Mouse (Mus musculus) neural tube, embryonic 11.5 days (tissue): Measurements from ENCODE around the gene Pi4k2a. TPM values are rescaled to one million over a fixed set of nuclear protein-coding genes. Genes with fewer than 3 reads are reported as not detected.

Source experiments
- ATAC-seq: fragments of 200-750 bp; cut with Nextera tagmentation; 2 replicates; pipeline ENCODE4 v1.8.0; 2017; ENCODE audit warnings: moderate number of reproducible peaks, mild to moderate bottlenecking, moderate TSS enrichment, moderate library complexity; ENCODE audit not compliant: insufficient read depth, low FRiP score, low TSS enrichment
- DNase-seq: peaks from one replicate; pipeline ENCODE4 v3.0.0-alpha.2; 2015; ENCODE audit warnings: low spot score
- H3K27ac ChIP-seq: fragments of 300-500 bp; sonication (generic); 2 replicates; pipeline ENCODE4 v1.5.1; 2014; ENCODE audit warnings: low read depth, mild to moderate bottlenecking, low read length
- H3K27me3 ChIP-seq: fragments of 300-500 bp; sonication (generic); 2 replicates; pipeline ENCODE4 v1.6.1; 2014; ENCODE audit warnings: mild to moderate bottlenecking, low read length, mixed read lengths; ENCODE audit not compliant: control insufficient read depth, insufficient read depth
- H3K36me3 ChIP-seq: fragments of 300-500 bp; sonication (generic); 2 replicates; pipeline ENCODE4 v1.6.1; 2014; ENCODE audit warnings: mild to moderate bottlenecking, low read length, moderate library complexity, mixed read lengths; ENCODE audit not compliant: control insufficient read depth, insufficient read depth
- H3K4me1 ChIP-seq: fragments of 300-500 bp; sonication (generic); 2 replicates; pipeline ENCODE4 v1.6.1; 2014; ENCODE audit warnings: low read length, mixed read lengths; ENCODE audit not compliant: control insufficient read depth, insufficient read depth
- H3K4me2 ChIP-seq: fragments of 300-500 bp; sonication (generic); 2 replicates; pipeline ENCODE4 v1.6.1; 2014; ENCODE audit warnings: low read depth, mild to moderate bottlenecking, moderate library complexity
- H3K4me3 ChIP-seq: fragments of 300-500 bp; sonication (generic); 2 replicates; pipeline ENCODE4 v1.5.1; 2014; ENCODE audit warnings: low read depth, low read length
- H3K9ac ChIP-seq: fragments of 300-500 bp; sonication (generic); 2 replicates; pipeline ENCODE4 v1.6.1; 2014; ENCODE audit warnings: mild to moderate bottlenecking, low read length
- H3K9me3 ChIP-seq: fragments of 300-500 bp; sonication (generic); 2 replicates; pipeline ENCODE4 v1.6.1; 2016; ENCODE audit warnings: low read length; ENCODE audit not compliant: control insufficient read depth
- WGBS: fragments of 180-500 bp; shearing (Covaris S2); extraction: QIAGEN DNeasy Blood & Tissue Kit; methylation state at CpG from one replicate; pipeline ENCODE4 v1.1.7; 2014; 5-methylcytosine and 5-hydroxymethylcytosine counted together
- polyA plus RNA-seq: library from polyadenylated mRNA; unstranded; fragments of >200 nt; fragmentation: Nextera tagmentation; extraction: Ambion mirVana; gene quantifications from 2 replicates; pipeline ENCODE4 v1.2.1, GENCODE M21; 2014

Pi4k2a gene
- polyA plus RNA-seq, 1 experiment from 2014 or later: 29.6 TPM

DNA sequence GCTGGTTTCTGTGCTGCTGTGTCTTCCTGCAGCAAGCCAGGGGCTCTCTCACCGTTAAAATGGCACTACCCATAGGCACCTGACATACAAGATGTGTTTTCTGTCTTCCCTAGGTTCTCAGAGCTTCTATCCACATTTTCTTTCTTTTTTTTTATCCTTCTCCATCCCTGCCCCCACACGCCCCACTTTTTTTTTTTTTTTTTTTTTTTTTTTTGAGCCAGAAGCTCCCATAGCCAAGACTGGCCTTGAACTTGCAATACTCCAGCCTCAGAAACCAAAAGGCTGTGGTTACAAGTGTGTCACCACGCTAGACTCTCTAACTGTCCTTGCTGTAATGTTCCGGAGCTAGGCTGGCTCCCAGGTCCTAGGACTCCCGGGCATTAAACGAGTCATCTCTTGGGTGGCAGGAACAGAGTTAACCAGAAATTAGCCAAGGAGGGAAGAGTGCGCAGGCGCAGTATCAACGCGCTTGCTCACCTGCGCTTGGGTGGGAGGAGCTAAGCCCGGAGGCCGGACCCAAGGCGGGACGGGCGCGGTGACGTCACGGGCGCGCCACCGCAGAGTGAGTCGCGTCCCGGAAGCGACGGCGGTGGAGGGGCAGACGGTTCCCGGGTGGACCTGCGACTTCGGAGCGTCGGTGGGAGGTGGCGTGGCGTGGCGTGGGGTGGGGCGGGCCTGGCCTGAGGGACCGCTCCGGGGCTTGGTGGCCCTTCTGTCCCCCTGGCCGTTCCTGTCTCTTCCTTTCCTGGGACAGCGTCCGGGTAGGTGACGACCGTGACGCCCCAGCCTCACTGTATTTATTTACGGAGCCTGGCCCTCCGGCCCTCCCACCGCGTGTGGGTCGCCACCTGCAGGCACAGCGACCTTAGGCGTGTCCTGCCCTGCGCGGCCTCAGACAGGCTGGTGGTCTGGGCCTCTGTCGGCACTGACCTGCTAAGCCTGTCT lies 80.0 kb downstream of the Pi4k2a start:
- DNase-seq (peak; percentile 95), ATAC-seq (peak; percentile 88)
- Histone ChIP-seq H3K9me3 (no peaks in the 10 kb centered on the region), H3K27me3 (no peaks in the 10 kb centered on the region), H3K4me1 (peaks cover 7% of the 10 kb centered on the region; the same call in 1 of the 2 replicates), H3K9ac (peak overlapping the region; percentile 76), H3K27ac (no peak overlapping the region), H3K4me2 (peak overlapping the region; percentile 78), H3K36me3 (no peaks in the 10 kb centered on the region), H3K4me3 (peak overlapping the region; percentile 75)
- 2% methylated on average over 55 of the region's 56 CpGs for WGBS

Other genes starting within 250 kb of the Pi4k2a start
- gene Frat2, start 242.3 kb upstream of the Pi4k2a start, polyA plus RNA-seq: 6.5 and 8.7 TPM in 2 replicates
- gene Rrp12, start 194.3 kb upstream of the Pi4k2a start, polyA plus RNA-seq: 18.0 and 20.2 TPM in 2 replicates
- 824 and 860 TPM in 2 replicates for gene Pgam1, start 178.5 kb upstream of the Pi4k2a start, polyA plus RNA-seq
- 61.3 and 67.0 TPM in 2 replicates for gene Exosc1, start 157.0 kb upstream of the Pi4k2a start, polyA plus RNA-seq
- gene Zdhhc16, start 157.0 kb upstream of the Pi4k2a start, polyA plus RNA-seq: 66.8 and 69.2 TPM in 2 replicates
- gene Mms19, start 109.3 kb upstream of the Pi4k2a start, polyA plus RNA-seq: 29.0 and 35.1 TPM in 2 replicates
- gene Ubtd1, start 108.7 kb upstream of the Pi4k2a start, polyA plus RNA-seq: 9.9 and 11.2 TPM in 2 replicates
- gene Ankrd2, start 54.5 kb upstream of the Pi4k2a start, polyA plus RNA-seq: 0.45 and 0.48 TPM in 2 replicates
- gene Hoga1, start 44.9 kb upstream of the Pi4k2a start, polyA plus RNA-seq: 0.49 and 1.4 TPM in 2 replicates
- not detected in 2 replicates for gene 4933411K16Rik, start 38.2 kb upstream of the Pi4k2a start, polyA plus RNA-seq
- gene Morn4, start 4.1 kb upstream of the Pi4k2a start, polyA plus RNA-seq: 72.0 and 78.9 TPM in 2 replicates
- gene Avpi1, start 38.6 kb downstream of the Pi4k2a start, polyA plus RNA-seq: 13.0 and 13.6 TPM in 2 replicates
- 9.2 and 10.1 TPM in 2 replicates for gene Marveld1, start 56.9 kb downstream of the Pi4k2a start, polyA plus RNA-seq
- 21.1 and 23.7 TPM in 2 replicates for gene Zfyve27, start 73.5 kb downstream of the Pi4k2a start, polyA plus RNA-seq
- gene Sfrp5, start 111.8 kb downstream of the Pi4k2a start, polyA plus RNA-seq: 3.3 and 4.1 TPM in 2 replicates
- gene Golga7b, start 157.1 kb downstream of the Pi4k2a start, polyA plus RNA-seq: 5.5 and 6.1 TPM in 2 replicates